Mouse (Mus musculus) kidney, adult 8-10 months (tissue): ENCODE measurements around the gene Wwtr1.

Experiments used
- DNase-seq, 2 experiments: peaks; one replicate each; pipeline ENCODE4 v3.0.0; 2022

Gene Wwtr1

DNA sequence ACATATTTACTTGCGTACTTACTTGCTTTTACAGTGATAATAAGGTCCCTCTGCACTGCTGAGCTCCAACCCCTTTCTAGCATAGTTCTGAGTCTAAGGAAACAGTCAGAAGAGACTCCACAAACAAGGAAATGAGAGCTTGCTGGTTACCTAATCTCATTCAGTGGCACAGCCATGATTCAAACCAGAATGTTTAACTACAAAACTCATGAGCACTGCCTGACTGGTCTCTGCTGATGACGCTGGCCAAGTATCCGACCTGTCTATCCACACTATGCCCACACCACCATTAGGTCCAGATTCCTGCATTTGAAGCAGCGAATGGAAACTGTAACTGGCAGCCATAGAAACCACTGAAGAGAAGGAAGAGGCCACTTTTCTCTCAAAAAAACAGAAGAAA, 18.3 kb downstream of the Wwtr1 start:
- DNase-seq, result no peak

DNA sequence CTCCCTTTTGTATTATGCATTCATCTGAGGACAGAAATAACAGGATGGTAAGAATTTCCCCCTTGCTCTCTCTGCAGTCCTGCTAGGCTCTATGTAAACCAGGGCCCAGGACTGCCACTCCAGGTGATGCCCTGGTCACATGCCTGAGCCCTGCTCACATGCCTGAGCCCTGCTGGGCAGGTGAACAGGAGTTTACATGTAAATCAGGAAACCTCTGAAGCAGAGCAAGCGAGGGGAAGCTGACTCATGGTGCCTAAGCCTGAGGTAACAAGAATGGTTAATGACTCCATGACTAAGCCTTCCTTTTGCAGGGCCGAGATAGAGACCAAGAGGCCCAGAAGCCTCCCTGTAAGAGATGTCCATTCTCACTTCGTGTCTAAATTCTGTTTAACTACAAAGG, 20.1 kb downstream of the Wwtr1 start:
- DNase-seq, result peak; percentile 74 to 85

DNA sequence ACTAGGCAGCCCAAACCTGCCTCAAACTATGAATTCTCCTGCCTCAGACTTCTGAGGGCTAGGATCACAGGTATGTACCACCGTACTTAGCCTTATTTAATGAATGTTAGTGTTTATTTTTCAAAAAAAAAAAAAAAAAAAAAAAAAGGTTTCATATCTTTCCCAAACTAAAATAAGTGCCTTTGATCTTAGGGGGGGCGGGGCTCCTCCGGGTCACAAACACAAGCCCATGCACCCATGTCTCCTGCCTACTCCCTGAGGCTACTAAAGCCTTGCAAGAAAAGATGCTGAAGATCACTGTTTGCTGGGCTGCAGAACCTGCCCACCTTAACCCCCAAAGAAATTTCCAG, 20.8 kb downstream of the Wwtr1 start:
- no peak for DNase-seq

DNA sequence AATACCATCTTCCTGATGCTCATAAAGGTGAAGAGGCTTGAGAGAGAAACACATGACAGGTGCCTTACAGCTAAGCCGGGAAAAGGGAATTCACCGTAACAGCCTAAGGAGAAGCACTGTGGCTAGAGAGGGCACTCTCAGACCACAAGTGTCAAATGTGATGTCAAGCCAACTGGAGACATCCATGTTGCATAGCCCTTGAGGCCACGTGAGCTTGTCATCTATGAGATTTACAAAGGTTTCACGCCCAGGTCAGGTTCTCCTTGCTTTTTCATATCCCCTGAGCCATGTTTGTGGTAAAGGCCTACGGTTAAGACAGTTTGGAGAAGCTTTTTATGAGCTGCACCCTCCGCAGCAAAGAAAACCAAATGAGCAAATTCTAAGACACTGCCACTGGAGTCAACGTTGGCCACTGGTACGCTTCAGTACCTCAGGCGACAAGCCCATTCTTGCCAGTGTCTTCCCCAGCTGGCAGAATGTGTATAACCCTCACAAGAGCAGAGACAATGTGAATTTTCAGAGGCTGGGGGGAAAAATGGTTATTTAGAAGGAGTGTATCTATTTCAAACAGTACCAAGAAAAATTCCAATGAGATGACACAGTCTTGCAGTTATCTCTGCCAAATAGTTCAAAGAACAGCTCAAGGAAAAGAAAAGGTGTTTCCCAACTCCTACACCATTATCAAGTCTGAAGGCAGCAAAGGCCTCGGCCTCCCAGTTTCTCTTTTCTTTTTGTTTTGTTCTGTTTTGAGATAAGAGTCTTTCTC, 21.4 kb downstream of the Wwtr1 start:
- no peak for DNase-seq

DNA sequence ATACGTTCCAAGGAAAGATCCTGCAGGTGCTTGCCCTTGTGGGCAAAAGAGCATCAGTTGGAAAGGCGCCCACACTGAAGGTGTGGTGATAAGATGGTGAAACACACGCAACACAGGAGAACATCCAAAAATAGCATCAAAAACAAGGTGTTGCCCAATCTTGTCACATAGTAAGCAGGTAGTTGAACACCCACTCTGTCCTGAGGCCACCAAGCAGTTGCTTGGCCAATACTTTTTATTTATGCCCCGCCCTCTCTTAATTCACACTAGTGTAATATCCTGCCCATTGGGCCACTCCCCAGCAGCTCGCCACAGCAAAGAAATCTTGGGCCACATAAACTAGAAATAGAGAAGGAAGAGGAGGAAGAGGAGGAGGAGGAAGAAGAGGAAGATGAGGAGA, 22.6 kb downstream of the Wwtr1 start:
- no peak for DNase-seq

DNA sequence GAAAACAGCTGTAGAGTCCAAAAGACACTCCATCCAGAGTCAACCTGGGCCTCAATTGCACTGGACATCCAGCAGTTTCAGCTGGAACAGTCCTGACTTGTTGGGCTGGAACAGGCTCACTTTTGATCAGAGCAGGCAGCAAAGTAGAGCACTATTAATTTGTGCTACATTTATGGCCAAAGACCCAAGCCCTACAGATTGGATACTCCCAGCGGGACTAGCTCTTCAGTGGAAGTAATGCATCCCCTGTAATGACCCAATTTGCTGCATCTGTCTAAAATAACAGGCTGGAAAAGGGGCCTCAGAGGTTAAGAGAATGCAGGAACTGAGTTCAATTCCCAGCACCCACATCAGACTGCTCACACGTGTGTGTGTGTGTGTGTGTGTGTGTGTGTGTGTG, 24.5 kb downstream of the Wwtr1 start:
- DNase-seq, result no peak

DNA sequence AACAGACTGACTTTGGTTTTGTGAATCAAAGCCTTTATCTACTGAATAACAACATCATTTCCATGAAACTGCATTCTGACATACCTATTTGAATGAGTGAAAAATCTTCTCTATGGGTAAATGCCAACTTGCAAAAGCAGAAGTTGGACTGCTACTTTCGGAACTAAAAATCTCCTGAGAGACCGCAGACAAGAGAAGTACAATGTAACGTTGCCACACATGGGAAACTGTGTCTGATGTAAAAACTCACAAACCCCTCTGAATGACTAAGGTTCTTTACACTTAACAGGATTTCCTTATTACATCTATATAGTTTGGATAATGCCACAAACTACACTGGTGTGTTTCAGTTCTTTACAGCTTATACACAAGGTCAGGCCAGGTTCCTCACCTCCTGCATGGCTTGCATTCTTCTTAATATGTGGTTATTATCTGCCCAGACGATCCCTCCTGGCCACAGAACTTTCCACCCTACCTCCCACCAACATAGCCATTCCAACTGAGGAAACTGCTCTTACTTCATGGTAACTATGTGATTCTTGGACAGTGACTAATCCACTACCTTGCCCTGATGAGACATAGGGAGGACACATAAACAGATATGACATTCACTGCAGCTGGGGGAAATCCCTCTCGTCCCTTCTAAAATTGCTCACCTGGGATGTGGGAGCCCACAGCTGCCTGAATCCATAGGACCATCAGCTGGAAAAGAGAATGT, 25.1 kb downstream of the Wwtr1 start:
- no peak for DNase-seq

DNA sequence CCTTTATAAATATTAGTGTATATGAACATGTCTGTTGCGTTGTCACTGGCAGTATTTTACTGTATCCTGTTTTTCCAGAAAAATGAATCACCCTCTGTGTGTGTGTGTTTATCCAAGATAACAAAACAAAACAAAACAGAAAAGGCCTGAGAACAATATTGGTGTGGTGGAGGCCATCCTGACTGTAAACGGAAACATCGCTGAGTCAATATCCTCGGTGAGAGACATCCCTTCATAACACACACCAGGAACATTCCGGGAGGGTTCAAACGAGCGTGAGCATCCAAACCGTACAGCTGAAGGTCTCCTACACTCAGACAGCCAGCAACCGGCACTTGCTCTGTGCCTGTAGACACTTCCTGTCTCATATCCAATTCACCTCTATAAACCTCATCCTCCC, 31.6 kb downstream of the Wwtr1 start:
- peak; percentile 24 to 41 for DNase-seq

DNA sequence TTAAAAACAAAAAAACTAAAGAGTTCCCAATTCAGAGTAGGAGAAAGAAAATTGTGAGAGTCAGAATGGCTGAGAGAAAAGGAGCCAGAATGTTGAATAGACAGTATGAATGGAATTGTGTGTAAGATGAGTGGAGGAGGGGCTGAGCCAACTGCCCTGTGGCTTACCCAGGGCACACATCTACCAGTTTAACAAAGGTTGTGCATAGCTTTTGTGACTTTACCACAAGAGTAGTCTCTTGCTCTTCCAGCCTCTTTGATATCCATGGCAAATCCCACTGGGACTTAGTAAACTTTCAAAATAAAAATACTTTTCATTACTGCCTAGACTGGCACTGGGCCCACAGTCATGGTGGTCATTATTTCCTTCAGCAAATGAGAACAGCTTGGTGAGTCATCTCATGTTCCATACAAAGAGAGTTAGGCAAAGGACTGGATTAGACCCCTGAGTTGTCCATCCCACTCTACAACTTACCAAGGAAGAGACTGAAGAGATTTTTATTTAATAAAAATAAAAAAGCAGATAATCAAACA, 32.8 kb downstream of the Wwtr1 start:
- DNase-seq, result no peak

DNA sequence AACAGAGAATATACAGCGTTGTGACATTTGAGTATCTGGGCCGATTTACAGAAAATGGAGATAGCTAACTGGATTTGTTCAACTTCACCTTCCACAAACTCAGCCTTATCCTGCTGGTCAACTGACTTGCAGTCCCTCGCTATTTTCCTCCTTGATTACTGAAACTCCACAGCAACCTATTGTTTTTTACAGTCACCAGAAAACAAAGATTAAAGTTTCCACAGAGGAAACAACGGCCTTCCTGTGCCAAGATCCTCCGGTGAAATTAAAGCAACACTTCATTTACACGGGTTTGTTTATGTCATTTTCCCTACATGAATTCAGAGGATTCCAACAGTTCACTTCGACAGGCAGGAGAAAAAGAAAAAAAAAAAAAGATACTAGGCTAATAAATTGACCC, 34.5 kb downstream of the Wwtr1 start:
- DNase-seq, result no peak

DNA sequence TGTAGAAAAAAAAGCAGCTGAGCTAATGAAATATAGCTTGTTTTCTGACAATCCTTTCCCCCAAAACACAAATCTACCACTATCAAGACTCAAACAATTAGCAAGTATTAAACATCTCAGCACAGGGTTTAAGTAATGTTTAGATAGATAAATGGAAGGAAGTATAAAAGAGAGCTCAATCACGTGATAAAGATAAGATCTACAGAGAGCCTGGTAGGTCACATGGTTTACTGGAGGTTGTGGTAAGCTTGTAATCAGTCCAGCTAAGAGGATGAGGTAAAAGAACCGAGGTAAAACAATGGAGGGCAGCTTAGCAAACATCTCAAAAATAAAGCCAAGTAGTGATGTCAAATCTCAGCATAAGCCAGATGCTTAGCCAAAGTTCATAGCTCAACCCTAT, 35.2 kb downstream of the Wwtr1 start:
- DNase-seq, result no peak

DNA sequence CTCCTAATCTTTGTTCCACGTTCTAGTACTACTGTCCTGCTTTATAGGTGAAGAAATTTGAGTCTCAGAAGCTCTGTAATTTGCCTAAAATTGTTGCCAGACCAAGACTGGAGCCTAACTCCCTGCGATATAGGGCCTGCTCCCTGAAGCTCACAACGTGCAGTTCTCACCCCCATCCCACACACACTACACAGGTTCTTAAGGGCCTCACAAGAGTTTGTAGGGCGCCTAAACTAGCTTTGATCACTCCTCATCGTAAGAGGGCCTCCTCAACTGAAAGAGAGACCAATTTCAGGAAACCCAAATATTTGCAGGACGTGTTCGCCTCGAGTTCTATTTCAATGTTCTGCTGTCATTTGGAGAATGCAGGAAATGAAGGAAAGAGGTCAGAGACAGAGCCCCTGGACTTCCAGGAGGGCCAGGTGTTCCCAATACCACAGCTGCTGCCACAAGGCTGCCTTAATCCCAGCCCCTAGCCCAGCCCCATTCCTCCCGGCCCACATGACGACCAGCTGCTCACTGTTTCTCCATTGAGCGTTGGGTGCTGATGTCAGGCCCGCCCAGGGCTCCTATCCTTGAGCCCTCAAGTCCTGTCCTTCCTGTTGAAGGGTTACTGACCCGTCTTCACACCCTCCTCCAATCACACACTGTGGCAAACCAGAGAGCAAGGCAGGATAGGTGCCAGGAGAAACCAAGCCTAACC, 40.1 kb downstream of the Wwtr1 start:
- DNase-seq, result no peak

DNA sequence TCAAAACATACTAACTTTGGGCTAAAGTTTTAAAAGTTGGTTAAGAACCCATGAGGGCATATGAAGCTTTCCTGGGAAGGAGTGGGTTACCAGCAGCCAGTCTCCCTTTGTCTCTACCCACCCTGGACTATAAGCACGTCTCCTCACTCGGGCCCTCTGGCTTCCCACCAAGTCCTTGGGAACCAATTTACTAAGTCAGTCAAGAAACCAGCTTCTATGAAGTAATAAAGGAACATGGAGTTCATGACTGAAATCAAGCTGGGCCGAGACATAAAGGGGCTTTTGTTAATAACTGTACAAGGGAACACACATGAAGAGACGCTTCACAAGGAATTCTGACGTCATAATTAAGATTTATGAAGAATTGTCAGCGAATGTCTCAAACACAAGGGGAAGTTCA, 41.3 kb downstream of the Wwtr1 start:
- no peak for DNase-seq

DNA sequence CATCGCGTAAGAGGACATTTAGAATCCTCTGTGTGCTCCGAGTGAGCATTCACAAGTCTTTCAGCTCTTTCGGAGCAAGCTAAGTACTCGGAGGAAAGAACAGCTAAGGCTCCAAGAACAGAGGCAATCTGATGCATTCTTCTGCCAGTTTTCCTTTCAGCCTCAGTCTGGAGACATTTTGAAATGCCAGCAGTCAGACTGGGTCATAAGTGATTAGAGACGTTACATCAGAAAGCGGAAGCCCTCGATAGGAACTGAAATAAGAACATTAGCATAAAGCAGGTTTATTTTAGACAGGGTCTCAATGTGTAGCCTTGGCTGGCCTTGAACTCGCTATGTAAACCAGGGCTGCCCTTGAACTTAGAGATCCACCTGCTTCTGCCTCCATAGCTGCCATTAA, 41.8 kb downstream of the Wwtr1 start:
- no peak for DNase-seq

DNA sequence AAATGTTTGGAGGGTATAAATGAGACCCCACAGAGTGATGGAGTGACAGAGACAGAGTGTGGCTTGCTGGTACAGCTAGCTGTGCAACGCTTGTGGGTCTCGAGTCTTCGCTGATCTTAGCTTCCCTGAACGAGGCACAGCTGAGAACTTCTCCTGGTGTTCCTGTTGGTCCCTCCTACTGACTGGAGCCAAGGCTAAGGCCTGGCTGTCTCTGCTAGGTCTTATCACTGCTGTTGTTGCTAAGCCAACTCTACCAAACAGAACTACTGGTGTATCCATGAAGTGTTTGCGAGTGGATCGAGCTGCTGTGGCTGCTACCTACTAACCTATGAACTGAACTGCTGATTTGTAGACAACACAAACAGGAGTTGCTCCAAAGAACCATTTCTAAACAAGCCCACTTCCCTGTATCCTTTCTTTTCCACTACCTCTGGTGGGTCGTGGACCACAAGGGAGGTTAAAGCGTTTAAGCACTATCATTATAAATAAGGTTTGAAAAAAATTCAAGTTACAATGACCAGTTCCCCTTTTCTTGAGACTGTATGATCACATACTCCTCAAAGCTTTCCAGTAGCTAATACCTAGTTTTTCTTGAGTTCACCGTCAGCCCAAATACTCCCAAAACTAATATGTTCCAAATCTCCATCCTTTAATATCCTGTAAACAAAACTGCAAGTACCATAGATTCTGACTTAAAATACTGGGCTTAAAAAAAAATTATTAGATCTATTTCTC, 42.6 kb downstream of the Wwtr1 start:
- DNase-seq, result no peak

DNA sequence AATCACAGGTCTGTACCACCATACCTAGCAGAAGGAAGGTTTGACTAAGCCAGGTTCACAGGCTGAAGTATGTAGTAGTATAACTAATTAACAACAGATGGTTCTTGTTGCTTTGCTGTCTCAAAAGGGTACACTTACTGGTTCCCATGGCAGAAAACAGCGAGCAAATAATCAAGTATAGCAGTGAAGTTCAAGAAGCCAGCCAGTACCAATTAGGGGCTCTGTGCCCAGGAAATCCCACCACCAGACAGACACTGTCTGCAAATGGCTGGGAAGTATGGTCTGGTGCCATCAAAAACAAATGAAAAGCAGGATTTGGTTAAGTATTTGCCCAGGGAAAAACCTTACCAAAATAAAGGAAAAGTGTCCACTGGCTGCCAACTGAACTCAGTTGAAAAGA, 44.9 kb downstream of the Wwtr1 start:
- DNase-seq, result no peak

DNA sequence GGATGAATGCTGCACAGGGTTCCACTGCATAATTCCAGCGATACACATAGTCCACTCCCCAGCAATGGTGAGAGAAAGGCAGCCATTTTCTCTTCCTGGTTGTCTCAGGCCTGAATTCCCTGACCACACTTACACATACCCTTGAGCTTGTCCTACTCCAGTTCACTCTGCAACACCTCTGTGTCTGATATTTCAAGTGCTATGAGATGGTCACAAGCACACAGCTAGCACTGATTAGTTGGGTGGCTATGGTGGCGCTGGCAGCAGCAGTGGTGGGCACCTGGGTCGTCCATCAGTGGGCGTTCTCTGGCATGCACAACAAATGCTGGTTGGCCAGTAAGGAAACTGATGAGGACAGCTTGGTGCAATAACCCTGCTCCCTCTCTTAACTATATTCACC, 45.5 kb downstream of the Wwtr1 start:
- DNase-seq, result no peak

DNA sequence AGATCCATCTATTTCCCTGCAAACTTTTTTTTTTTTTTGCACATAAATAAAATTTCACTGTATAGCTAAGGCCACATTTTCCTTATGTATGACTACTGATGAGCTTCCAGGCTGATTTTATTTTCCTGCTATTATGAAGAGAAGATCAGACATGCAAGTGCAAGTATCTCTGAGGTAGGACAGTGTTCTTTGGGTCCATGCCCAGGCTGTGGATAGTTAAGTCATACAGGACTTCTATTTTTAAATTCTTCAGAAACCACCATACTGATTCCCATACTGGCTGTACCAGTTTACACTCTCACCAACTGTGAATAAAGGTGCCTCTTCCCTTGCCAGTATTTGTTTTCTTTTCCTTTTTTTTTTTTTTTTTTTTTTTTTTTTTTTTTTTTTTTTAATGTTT, 48.6 kb downstream of the Wwtr1 start:
- no peak for DNase-seq

DNA sequence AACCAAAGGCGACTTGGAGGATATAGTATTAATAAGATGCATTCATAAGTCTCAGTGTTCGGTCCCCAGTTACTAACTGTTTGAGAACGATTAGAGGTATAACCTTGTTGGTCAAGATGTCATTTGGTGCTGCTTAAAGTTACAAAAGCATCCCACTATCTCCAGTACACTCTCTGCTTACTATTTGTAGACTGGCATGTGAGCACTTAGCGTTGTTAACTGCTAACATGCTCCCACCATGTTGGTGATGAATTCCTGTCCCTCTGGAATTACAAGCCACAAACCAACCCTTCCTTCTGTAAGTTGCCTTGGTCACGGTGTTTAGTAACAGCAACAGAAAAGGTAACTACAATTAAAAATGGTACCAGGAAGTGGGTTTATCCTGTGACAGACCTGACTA, 52.6 kb downstream of the Wwtr1 start:
- DNase-seq, result no peak

DNA sequence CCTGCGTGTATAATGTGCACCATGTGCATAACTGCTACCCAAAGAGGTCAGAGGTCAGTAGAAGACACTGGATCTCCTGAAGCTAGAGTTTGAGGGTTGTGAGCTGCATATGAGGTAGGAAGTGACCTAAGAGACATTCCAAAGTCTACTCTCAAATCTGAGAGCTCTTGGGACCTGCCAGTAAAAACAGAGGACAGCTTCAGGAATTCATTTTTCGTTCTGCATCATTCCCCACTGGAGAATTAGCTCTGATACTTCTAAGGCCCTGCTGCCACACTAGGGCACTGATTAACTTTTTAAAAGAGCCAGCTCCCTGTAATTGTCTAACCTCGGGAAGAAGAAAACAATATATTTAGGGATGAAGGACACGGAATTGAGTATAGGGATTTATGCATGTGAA, 53.8 kb downstream of the Wwtr1 start:
- peak; percentile 25 to 28 for DNase-seq

DNA sequence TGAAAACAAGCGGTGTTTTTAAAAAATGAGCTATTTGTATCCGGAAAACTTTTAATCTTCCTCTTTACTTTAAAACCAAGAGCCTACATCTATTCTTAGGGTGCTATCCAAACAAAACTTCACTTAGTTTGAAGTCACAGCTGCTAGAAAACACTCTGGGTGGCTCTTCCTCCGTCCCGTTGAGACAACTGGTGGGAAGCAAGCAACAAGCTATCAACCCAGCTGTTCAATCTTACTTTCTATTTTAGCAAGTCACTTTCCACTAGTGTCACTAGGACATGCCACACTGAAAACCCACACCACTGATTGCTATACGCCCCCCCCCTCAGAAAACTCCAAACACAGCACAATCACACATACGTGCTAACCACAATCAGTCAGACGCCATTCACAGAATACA, 55.7 kb downstream of the Wwtr1 start:
- no peak for DNase-seq

DNA sequence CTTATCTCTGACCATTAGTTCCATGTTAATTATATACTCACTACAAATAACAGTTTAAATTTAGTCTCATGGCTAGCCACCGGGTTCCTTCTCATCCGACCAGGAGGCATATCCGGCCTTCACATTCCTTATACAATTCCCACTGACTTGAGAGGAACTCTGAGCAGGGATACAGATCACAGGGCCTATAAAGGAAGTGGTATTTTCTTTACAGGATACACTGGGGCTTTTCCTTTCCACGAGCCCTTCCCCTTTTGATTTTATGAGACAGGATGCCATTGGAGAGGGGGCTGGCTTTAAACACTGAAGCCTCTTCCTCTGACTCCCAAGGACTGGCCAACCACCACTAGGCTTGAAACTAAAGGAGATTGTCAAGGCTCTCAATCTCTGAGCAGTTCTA, 59.6 kb downstream of the Wwtr1 start:
- DNase-seq, result peak; percentile 25 to 47

DNA sequence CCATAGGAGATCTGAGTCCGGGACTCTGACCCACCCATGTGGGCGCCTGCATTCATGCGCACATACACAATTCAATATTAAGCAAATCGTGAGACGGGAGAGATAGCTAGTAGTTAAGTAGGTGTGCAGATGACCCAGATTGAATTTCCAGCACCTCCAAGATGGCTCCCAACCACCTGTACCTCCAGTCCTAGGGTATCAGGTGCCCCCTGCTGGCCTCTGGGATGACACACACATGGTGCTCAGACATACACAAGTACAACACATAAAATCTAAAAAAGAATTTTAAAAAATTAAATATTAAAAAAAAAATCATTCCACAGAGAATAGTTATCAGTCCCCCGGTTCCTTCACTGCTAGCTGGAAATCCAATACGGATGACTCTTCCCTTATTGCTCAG, 60.7 kb downstream of the Wwtr1 start:
- DNase-seq, result no peak
